Mouse (Mus musculus) lung, postnatal 0 days (tissue): ENCODE measurements around the gene Gm45213.

Experiments
- CTCF ChIP-seq: IDR thresholded peaks from 2 replicates; pipeline ENCODE4 v1.5.1; 2016; ENCODE audit warnings: antibody characterized with exemption, mild to moderate bottlenecking
- EP300 ChIP-seq: IDR thresholded peaks from 2 replicates; pipeline ENCODE4 v1.6.1; 2016; ENCODE audit warnings: antibody characterized with exemption, mild to moderate bottlenecking, control low read depth

DNA sequence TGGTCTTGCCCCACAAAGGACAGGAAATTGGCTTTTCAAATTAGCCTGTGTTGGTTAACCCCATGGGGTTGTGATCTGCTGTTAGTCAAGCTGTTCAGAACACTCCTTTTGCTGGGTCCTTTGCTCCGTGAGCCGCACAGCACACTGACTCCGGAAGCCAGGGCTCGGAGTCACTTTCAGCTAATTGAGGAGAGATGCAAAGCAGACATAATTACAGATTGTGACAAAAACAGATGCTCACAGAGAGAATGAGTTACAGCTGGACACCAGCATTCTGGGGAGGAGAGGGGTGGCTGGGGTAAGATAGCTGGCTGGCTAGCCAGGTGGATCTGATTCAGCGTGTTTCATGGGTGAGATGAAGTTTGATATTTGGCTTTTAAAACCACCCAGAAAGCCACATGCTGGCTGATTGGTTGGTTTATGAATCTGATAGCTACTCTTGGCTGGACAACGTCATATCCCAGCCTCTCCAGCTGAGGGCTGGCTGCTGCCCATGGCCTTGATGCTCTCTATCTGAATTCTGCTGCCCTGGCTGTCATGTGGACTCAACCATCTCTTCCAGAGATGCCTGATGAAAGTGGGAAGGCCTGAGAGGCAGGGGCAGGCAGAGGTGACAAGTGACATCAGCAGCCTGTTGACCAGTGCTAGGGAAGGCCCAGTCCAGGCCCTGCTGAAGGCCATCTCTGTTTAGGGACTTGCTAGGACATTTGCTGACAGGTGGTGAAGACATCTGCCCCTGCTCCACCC is 14.5 kb upstream of the Gm45213 start:
- TF ChIP-seq CTCF (no peak), EP300 (no peak)
